Mouse (Mus musculus) kidney, embryonic 15.5 days (tissue): Measurements from ENCODE around the gene Sorcs2. TPM values are rescaled to one million over a fixed set of nuclear protein-coding genes. Genes with fewer than 3 reads are reported as not detected.

Source experiments
- ATAC-seq: fragments of 200-750 bp; cut with Nextera tagmentation; replicated peaks from 2 replicates; pipeline ENCODE4 v1.8.0; 2017; ENCODE audit warnings: moderate TSS enrichment; ENCODE audit not compliant: low FRiP score
- H3K27ac ChIP-seq: fragments of 300-500 bp; sonication (generic); 2 replicates; pipeline ENCODE4 v1.5.1; 2015; ENCODE audit warnings: mild to moderate bottlenecking, inconsistent platforms
- H3K27me3 ChIP-seq: fragments of 300-500 bp; sonication (generic); 2 replicates; pipeline ENCODE4 v1.6.1; 2015; ENCODE audit warnings: inconsistent platforms
- H3K36me3 ChIP-seq: fragments of 300-500 bp; sonication (generic); 2 replicates; pipeline ENCODE4 v1.6.1; 2015; ENCODE audit warnings: inconsistent platforms
- H3K4me1 ChIP-seq: fragments of 300-500 bp; sonication (generic); 2 replicates; pipeline ENCODE4 v1.6.1; 2015; ENCODE audit warnings: inconsistent platforms
- H3K4me2 ChIP-seq: fragments of 300-500 bp; sonication (generic); 2 replicates; pipeline ENCODE4 v1.6.1; 2015; ENCODE audit warnings: moderate library complexity, mild to moderate bottlenecking, inconsistent platforms
- H3K4me3 ChIP-seq: fragments of 300-500 bp; sonication (generic); replicated peaks from 2 replicates; pipeline ENCODE4 v1.5.1; 2015; ENCODE audit warnings: mild to moderate bottlenecking, inconsistent platforms
- H3K9ac ChIP-seq: fragments of 300-500 bp; sonication (generic); 2 replicates; pipeline ENCODE4 v1.6.1; 2015; ENCODE audit warnings: mild to moderate bottlenecking, inconsistent platforms
- H3K9me3 ChIP-seq: fragments of 300-500 bp; sonication (generic); replicated peaks from 2 replicates; pipeline ENCODE4 v1.6.1; 2016; ENCODE audit warnings: inconsistent platforms
- WGBS: fragments of 180-500 bp; shearing (Covaris S2); methylation state at CpG from one replicate; pipeline ENCODE4 v1.1.7; 2015; ENCODE audit warnings: mixed read lengths; 5-methylcytosine and 5-hydroxymethylcytosine counted together
- polyA plus RNA-seq: library from polyadenylated mRNA; unstranded; fragments of >200 nt; fragmentation: Nextera tagmentation; extraction: Ambion mirVana; gene quantifications from 2 replicates; pipeline ENCODE4 v1.2.1, GENCODE M21; 2015

The Sorcs2 gene
- polyA plus RNA-seq, 1 experiment from 2014 or later = 12.9 TPM

DNA sequence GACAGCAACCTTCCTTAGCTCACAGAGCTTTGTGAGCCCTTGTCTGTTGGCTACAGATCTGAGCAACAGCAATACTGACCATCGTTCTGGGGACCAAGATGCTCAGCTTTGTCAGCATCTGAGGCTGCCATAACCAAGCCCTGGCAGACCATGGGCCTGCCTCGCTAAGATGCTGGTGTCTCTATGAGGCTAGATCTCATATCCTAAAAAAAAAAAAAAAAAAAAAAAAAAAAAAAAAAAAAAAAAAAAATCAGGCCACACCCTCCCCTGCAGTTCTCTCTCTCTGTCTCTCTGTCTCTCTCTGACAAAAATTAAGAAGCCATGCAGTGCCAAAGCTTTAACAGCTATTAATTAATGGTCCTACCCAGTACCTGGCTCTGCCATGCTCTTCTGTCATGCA is 251.3 kb downstream of the Sorcs2 start:
- ATAC-seq = no peak
- Histone ChIP-seq H3K9me3 (no peaks in the 10 kb centered on the region), H3K27ac (no peak overlapping the region), H3K4me2 (no peak overlapping the region), H3K4me1 (no peaks in the 10 kb centered on the region), H3K27me3 (no peaks in the 10 kb centered on the region), H3K36me3 (no peaks in the 10 kb centered on the region), H3K4me3 (no peak overlapping the region), H3K9ac (no peak overlapping the region)
- WGBS = 86% methylated on average over 2 of the region's 2 CpGs

DNA sequence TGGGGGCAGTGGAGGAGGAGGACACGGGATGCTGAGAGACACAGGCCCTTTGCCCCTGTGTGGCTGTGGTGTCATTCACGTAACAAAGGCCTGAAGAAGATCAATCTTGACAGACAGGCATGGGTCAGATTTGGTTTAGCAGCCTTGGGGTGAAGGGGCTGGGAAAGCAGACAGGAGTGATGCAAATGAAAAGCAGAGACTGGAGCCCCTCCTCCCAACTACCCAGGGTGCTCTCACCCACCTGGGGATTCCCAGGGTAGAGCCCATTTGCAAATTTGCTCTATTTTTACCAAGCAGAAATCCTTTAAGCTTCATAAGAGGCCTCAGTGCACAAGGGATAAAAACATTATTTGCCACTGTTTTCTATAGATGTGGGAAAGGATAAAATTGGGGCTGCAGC is 253.4 kb downstream of the Sorcs2 start:
- Histone ChIP-seq H3K27ac (no peak overlapping the region), H3K4me2 (no peak overlapping the region), H3K4me1 (no peaks in the 10 kb centered on the region), H3K4me3 (no peak overlapping the region), H3K27me3 (no peaks in the 10 kb centered on the region), H3K9ac (no peak overlapping the region), H3K9me3 (no peaks in the 10 kb centered on the region), H3K36me3 (no peaks in the 10 kb centered on the region)
- WGBS = 53% methylated on average over 2 of the region's 2 CpGs
- no peak for ATAC-seq

DNA sequence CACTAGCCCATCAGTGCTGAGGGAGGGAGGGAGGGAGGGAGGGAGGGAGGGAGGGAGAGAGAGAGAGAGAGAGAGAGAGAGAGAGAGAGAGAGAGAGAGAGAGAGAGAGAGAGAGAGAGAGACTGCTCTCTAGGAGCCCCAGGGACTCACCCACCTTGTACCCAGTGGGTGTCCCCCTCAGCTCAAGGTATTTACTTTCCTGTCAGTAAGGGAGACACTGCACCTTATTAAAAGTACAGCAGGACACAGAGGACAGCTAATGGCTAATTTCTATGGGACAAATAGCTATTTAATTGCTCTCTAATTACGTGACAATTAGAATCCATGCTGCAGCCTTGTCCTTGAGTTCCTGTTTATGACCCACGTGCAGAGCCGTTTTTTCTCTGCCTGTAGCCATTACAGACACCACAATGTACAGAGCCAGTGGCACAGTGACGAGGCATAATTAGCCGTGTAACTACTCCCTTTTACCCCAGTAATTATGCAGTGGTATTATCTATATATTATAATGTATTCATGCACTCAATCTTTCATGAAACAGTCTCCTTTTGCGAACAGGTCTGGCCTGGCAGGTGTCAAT is 256.2 kb downstream of the Sorcs2 start:
- 63% methylated on average over 6 of the region's 6 CpGs for WGBS
- H3K9me3 ChIP-seq = no peaks in the 10 kb centered on the region
- ATAC-seq = no peak

DNA sequence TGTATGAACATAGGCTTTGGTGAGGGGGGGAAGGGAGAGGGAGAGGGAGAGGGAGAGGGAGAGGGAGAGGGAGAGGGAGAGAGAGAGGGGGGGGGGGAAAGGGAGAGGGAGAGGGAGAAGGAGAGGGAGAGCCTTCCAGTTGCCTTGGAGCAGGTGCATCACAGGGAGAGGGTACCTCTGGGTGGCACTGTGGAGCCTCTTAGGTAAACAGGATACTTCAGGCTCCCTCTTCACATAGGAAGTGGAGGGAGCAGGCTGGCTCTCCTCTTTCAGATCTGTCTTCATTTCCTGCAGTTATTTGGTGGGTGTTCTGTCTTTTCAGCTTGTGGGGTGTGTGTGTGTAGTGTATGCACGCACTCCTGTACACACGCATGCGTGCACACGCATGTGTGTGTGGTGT is 256.8 kb downstream of the Sorcs2 start:
- Histone ChIP-seq H3K9me3 (no peaks in the 10 kb centered on the region), H3K4me2 (no peak overlapping the region), H3K4me3 (no peak overlapping the region), H3K27me3 (no peaks in the 10 kb centered on the region), H3K36me3 (no peaks in the 10 kb centered on the region), H3K4me1 (no peaks in the 10 kb centered on the region), H3K9ac (no peak overlapping the region), H3K27ac (no peak overlapping the region)
- WGBS = 83% methylated on average over 4 of the region's 4 CpGs
- no peak for ATAC-seq

More for the DNA sequence above, 256.2 kb downstream of the Sorcs2 start:
- Histone ChIP-seq H3K36me3 (no peaks in the 10 kb centered on the region), H3K4me2 (no peak overlapping the region), H3K27ac (no peak overlapping the region), H3K4me1 (no peaks in the 10 kb centered on the region), H3K9ac (no peak overlapping the region), H3K4me3 (no peak overlapping the region), H3K27me3 (no peaks in the 10 kb centered on the region)

DNA sequence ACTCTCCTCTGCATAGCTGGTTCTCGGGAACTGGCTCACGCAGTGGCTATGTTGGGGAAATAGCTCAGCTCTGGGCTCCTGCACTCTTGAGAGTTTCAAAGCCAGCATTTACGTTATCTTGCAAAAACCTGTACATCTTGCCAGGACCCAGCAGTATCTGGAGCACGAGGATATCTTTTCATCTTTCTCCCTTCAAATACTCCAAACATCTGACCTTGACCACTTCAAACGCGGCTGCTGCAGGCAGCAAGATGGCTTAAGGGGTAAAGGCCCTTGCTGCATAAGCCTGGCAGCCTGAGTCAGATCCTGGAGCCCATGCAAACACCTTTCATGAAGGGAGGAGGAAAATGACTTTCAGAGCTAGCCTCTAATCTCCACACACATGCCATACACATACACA is 258.2 kb downstream of the Sorcs2 start:
- no peak overlapping the region for H3K9ac ChIP-seq
- WGBS = 68% methylated on average over 6 of the region's 6 CpGs
- no peak overlapping the region for H3K27ac ChIP-seq
- H3K4me2 ChIP-seq = no peak overlapping the region
- H3K4me1 ChIP-seq = no peaks in the 10 kb centered on the region
- H3K4me3 ChIP-seq = no peak overlapping the region
- H3K36me3 ChIP-seq = no peaks in the 10 kb centered on the region
- H3K27me3 ChIP-seq = no peaks in the 10 kb centered on the region
- H3K9me3 ChIP-seq = no peaks in the 10 kb centered on the region
- ATAC-seq = no peak

DNA sequence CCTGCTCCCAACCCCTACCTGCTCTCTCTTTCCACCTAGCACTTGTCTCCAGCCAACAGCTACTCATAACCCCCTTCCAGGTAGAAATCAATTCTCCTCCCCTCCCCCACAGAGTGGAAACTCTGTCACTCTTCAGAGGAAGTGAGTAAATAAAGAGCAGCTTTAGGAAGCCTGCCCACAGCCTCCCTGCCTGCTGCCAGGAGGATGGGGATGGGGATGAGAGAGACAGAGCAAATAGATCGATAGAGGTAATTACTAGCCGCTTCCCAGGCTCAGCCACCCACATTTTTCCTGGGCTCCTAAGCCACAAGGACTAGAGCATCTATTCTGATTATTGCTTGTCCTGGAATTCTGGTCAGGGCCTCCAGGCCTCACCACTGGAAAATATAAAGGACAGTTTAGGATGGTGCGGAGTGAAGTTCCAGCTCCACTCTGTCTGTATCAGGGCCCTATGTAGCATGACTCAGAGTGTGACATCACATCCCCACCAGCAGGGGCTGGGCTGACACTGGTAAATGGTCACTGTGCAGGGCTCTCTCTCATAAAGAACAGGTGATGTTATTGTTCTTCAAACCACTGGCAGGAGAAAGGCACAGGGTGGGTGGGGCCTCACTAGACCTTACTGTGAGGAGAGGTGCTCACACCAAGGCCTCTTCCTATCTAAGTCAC is 261.9 kb downstream of the Sorcs2 start:
- 86% methylated on average over 3 of the region's 3 CpGs for WGBS
- no peak overlapping the region for H3K9ac ChIP-seq
- H3K27ac ChIP-seq = no peak overlapping the region
- H3K9me3 ChIP-seq = no peaks in the 10 kb centered on the region
- H3K36me3 ChIP-seq = no peaks in the 10 kb centered on the region
- no peak overlapping the region for H3K4me3 ChIP-seq
- H3K4me2 ChIP-seq = no peak overlapping the region
- H3K4me1 ChIP-seq = no peaks in the 10 kb centered on the region
- ATAC-seq = no peak
- H3K27me3 ChIP-seq = no peaks in the 10 kb centered on the region

DNA sequence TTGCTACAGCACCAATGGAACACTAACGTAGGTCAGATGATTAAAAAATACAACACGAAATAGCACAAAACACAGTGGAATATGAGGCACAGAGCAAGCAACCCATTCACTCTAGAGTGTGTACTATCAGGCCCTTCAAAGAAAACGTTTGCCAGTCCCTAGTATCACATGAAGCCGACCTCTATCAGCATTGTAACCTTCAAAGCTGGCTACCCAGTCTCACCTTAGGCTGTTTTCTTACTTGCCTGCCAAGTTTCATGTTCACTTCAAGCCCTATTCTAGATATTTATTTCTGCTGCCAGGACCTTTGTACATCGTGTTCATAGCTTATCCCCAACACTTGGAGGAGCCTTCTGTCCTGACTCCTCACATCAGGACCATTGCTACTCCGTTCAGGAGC is 263.6 kb downstream of the Sorcs2 start:
- Histone ChIP-seq H3K36me3 (no peaks in the 10 kb centered on the region), H3K27ac (no peak overlapping the region), H3K4me3 (no peak overlapping the region), H3K27me3 (no peaks in the 10 kb centered on the region), H3K9ac (no peak overlapping the region), H3K9me3 (no peaks in the 10 kb centered on the region), H3K4me2 (no peak overlapping the region), H3K4me1 (no peaks in the 10 kb centered on the region)
- ATAC-seq = no peak
- WGBS = 66% methylated on average over 6 of the region's 6 CpGs

DNA sequence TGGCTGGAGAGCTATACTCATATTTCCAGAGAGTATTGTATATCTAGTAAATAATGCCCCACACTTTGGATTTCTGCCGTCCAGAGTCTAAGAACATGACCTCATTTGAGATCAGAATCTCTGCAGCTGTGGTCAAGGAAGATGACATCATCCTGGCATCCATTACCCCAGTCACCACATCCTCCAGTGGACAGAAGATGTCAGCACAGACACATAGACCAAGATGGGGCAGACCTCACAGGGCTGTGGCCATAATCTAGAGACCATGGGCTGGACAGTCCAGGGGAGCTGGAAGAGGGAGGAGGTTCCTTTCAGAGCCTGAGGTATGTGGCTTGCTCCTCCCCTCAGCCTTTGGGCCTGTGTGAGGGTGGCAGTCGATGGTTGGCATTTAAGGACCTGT is 264.0 kb downstream of the Sorcs2 start:
- no peak overlapping the region for H3K27ac ChIP-seq
- no peaks in the 10 kb centered on the region for H3K27me3 ChIP-seq
- WGBS = 54% methylated on average over 2 of the region's 2 CpGs
- H3K4me2 ChIP-seq = no peak overlapping the region
- H3K9ac ChIP-seq = no peak overlapping the region
- H3K36me3 ChIP-seq = no peaks in the 10 kb centered on the region
- no peaks in the 10 kb centered on the region for H3K9me3 ChIP-seq
- ATAC-seq = no peak
- H3K4me1 ChIP-seq = no peaks in the 10 kb centered on the region
- H3K4me3 ChIP-seq = no peak overlapping the region

DNA sequence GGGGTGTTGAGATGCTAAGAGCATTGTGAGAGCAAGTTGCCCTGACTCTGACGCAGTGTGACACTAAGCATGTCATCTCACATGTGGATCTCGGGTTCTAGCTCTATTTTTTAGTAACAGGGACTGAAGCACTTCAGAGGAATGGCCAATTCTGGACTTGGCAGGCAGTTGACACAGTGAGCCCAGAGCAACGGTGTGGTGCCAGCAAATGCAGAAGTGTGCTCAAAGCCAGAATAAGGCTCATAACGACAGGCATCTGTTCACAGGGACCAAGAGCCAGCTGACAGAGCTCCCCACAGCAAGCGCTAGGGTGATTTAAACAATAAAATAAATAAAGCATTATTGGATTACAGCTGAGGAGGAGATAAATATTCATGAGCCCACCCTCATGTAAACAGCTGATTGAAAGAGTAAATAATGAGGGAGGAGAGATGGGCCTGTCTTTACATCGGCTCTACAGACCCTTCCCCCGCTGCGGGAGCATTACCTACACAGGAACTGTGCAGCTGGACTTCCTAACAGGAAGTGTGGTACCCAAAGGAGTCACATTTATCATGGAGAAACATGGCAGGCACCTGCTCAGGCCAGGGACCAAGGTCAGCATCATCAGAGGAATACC is 267.4 kb downstream of the Sorcs2 start:
- Histone ChIP-seq H3K4me3 (no peak overlapping the region), H3K36me3 (no peaks in the 10 kb centered on the region), H3K4me1 (no peaks in the 10 kb centered on the region), H3K27me3 (no peaks in the 10 kb centered on the region), H3K27ac (no peak overlapping the region), H3K9me3 (no peaks in the 10 kb centered on the region), H3K9ac (no peak overlapping the region), H3K4me2 (no peak overlapping the region)
- WGBS = 66% methylated on average over 8 of the region's 8 CpGs
- no peak for ATAC-seq

DNA sequence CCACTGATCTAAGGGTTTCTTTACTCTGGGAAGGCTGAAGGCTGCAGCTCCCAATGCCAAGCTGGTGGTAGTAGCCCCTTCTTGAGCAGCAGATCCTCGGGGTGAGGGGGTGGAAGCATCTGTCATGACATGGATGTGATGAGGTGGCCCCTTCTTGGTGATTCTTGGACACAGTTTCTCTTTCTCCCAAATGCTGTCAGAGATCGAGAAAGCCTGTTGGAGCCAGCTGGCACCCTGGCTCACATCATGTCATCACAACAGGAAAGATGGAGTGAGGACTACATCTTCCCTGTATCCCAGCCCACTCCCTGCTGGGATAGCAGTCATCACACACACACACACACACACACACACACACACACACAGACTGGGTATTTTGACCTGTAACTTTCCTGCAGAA is 268.3 kb downstream of the Sorcs2 start:
- Histone ChIP-seq H3K4me1 (no peaks in the 10 kb centered on the region), H3K36me3 (no peaks in the 10 kb centered on the region), H3K27me3 (no peaks in the 10 kb centered on the region), H3K4me3 (no peak overlapping the region), H3K9me3 (no peaks in the 10 kb centered on the region), H3K4me2 (no peak overlapping the region), H3K27ac (no peak overlapping the region), H3K9ac (no peak overlapping the region)
- no peak for ATAC-seq
- WGBS = 90% methylated on average over 2 of the region's 2 CpGs

DNA sequence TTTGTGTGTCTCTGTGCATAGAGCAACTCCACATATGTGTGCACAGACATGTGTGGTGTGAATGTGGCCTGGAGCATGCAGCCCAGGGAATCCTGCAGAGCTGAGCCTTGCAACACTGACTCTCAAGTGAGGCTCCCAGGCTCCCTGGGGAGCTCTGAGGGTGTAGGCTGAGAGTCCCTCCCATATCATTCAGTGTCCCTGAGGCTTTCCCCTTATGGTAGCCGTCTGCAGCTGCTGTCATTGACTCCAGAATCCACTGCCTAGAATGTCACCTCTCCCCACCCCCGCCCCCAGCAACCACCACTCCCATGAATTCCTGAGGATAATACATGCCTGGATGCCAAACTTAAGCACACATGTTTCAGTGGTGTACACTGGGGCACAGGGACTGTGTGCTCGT is 269.4 kb downstream of the Sorcs2 start:
- 51% methylated on average over 3 of the region's 3 CpGs for WGBS

DNA sequence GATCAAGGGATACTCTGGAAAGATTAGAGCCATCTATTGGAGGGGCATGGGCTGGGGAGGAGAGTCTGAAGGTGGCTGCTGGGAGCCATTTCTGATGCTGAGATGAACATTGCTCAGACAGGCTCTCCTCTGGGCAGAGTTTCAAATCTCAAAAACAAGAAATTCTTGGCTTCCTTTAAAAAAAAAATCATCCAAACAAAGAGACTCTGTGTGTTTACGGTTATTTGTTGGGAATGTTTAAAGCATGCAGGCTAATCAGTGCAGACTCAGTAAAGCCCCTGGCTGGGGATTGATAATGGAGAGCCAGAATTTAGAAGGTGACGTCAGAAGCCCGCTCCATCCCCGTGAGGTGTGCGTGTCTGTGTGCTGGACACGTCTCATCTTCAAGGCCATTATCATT is 272.9 kb downstream of the Sorcs2 start:
- ATAC-seq = no peak
- H3K4me1 ChIP-seq = peaks cover 21% of the 10 kb centered on the region
- H3K27me3 ChIP-seq = no peaks in the 10 kb centered on the region
- H3K36me3 ChIP-seq = no peaks in the 10 kb centered on the region
- no peak overlapping the region for H3K4me2 ChIP-seq
- no peak overlapping the region for H3K4me3 ChIP-seq
- no peak overlapping the region for H3K9ac ChIP-seq
- no peaks in the 10 kb centered on the region for H3K9me3 ChIP-seq
- H3K27ac ChIP-seq = no peak overlapping the region
- 89% methylated on average over 6 of the region's 6 CpGs for WGBS

More for the DNA sequence above, 269.4 kb downstream of the Sorcs2 start:
- Histone ChIP-seq H3K9me3 (no peaks in the 10 kb centered on the region), H3K9ac (no peak overlapping the region), H3K36me3 (no peaks in the 10 kb centered on the region), H3K27ac (no peak overlapping the region), H3K27me3 (no peaks in the 10 kb centered on the region), H3K4me2 (no peak overlapping the region), H3K4me1 (no peaks in the 10 kb centered on the region), H3K4me3 (no peak overlapping the region)
- no peak for ATAC-seq
